Mouse (Mus musculus) E14TG2a.4 (cell line): Measurements from ENCODE around the gene Gm20388.

ENCODE experiments used
- CTCF ChIP-seq: conservative IDR thresholded peaks from 2 replicates; pipeline ENCODE4 v1.5.1; 2014; ENCODE audit warnings: low read length
- NANOG ChIP-seq: IDR thresholded peaks from 2 replicates; pipeline ENCODE4 v1.6.1; 2014; ENCODE audit warnings: borderline replicate concordance, low read length, mixed read lengths
- POU5F1 ChIP-seq: IDR thresholded peaks from 2 replicates; pipeline ENCODE4 v1.6.1; 2014; ENCODE audit warnings: low read length, borderline replicate concordance

DNA sequence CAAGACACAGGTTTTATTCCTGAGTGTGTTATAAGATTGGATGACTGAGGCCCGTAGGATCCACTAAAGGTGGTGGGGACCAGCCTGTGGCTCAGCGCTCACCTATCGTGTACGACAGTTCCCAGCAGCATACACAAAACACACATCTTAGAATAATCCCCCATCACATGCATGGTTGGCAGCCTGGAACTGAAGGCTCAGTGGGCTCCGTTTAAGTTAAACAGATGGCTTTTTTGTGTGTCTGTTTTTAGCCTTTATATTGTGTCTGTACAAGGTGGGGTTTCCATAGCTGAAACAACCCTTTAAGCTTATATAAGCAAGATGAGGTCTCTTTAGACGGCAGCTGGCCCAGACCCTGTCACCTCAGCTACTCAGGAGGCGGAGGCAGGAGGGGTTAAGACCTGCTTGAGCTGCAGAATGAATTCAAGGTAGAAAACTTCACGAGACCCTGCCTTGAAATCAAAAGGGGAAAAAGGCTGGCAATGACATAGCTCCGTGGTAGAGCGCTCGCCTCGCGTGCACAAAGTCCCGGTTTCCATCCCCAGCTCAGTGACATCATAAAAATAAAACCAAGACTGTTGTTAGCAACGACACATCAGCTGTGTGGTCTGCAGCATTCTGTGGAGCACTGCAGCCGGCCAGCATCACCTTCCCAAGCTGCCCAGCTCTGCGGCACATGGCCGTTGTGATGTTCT, 835.5 kb downstream of the Gm20388 start:
- no peak for TF ChIP-seq CTCF
- TF ChIP-seq NANOG: no peak
- no peak for TF ChIP-seq POU5F1
